Mouse (Mus musculus): ENCODE data around the gene Lipo1.
"Not testable (repeated sequence)": the region's sequence is repeated elsewhere in the genome, so short reads cannot be mapped to it uniquely, and the experiment has no call there.

Gene Lipo1

DNA sequence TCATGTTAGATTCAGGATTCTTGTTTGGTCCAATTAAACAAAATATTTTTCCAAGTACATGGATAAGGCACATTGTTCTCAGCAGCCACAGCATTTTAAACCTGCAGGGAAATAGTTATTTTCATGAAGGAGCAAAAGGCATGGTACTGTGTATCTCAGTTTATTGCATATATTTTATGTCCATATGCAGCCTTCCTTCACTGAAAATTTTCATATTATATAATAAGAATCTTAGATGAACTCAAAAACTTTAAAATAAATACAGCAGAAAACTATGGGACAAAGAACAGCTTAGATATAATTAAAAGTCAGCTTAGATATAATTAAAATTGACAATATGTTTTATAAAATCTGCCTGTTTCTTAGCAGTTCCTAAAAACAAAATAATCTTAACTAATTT lies at the start of gene Lipo1:
Lipo1 (minus strand) TSS at position 101 of the 400 bp plus-strand sequence.
- not testable (repeated sequence) for DNase-seq

DNA sequence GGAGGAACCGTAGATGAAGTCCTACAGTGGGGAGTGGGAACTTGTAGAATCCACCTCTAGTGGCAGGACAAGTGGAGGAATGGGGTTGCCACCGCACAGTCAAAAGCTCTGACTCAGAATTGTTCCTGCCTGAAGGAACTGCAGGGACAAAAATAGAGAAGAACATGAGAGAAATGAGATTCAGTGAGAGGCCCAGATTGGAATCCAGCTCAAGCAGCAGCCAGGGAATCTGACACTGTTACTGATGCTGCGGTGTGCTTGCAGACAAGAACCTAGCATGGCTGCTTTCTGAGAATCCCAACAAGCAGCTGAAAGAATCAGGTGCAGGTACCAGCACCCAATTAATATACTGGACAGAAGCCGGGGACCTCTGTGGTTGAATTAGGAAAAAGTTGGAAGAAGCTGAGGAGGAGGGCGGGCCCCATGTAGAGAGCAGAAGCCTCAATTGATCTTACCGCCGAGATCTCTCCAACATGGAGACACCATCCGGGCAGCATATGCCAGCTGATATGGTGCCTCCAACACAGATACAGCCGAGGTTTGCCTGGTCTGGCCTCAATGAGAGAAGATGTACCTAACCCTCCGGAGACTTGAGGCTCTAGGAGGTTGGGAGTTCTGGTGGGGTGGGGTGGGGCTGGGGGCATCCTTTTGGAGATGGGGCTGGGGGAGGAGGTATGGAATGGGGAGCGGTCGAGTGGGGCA lies 532 bp downstream of the Lipo1 start:
- no peak for DNase-seq

DNA sequence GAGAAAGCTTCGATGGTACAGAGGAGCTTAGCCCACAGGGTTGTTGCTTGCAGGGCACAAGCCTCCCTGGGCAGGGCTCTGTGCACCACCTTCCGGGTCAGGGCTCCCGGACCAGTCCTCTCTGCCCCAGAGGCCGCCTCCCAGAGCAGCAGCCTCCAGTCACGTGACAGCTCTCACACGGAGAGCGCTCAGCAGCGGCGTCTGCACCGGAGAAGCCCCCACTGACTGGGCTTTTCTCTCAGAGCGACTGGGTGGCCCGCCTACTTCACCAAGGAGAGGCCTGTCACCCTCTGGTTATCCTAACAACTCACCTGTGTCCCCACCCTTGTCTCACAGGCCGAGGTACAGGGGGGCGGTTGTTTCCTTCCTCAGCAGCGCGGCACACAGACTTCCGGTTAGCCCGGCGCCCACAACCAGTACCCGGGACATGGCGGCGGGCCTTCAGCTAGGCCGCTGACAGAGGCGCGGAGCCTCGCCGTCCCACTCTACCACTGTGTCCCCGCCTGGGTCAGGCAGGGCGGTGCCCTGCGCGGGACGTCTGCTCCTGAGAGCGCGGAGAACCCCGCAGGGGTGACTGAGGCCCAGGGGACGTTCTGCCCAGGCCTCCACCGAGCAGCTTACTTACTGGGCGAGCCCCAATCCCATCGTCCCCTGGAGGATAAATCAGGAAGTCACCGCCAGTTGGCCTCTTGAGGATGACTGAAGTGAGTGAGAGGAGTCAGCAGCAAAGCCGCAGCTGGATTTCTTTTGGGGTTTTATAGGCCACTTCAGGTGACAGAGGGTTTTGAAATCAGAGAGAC lies 25.8 kb downstream of the Lipo1 start, which contains the start of gene Lipo3:
Lipo3 (minus strand) TSS at position 665 of the 800 bp plus-strand sequence.
- peak; percentile 44 to 52 for DNase-seq

DNA sequence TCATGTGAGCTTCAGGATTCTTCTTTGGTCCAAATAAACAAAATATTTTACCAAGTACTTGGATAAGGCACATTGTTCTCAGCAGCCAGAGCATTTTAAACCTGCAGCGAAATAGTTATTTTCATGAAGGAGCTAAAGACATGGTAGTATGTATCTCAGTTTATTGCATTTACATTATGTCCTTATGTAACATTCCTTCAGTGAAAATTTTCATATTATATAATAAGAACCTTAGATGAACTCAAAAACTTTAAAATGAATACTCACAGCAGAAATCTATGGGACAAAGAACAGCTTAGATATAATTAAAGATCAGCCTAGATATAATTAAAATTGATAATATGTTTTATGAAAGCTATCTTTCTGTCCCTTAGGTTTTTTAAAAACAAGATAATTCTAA lies 36.0 kb downstream of the Lipo1 start, which contains the start of gene Lipo2:
Lipo2 (minus strand) TSS at position 101 of the 400 bp plus-strand sequence.
- not testable (repeated sequence) for DNase-seq

All from cerebellum, postnatal 14 days (tissue).